Mouse (Mus musculus) naive thymus-derived CD4-positive, alpha-beta T cell, adult 5 months (primary cell): ENCODE data around the gene 1810010H24Rik. TPM values are rescaled to one million over a fixed set of nuclear protein-coding genes. Genes with fewer than 3 reads are reported as not detected.

Source experiments
- polyA plus RNA-seq: library from polyadenylated mRNA; unstranded; fragments of 100-300 nt; shearing (Covaris generic); gene quantifications from one replicate; pipeline ENCODE4 v1.2.1, GENCODE M21; 2017

The 1810010H24Rik gene
- 0.32 TPM for polyA plus RNA-seq

DNA sequence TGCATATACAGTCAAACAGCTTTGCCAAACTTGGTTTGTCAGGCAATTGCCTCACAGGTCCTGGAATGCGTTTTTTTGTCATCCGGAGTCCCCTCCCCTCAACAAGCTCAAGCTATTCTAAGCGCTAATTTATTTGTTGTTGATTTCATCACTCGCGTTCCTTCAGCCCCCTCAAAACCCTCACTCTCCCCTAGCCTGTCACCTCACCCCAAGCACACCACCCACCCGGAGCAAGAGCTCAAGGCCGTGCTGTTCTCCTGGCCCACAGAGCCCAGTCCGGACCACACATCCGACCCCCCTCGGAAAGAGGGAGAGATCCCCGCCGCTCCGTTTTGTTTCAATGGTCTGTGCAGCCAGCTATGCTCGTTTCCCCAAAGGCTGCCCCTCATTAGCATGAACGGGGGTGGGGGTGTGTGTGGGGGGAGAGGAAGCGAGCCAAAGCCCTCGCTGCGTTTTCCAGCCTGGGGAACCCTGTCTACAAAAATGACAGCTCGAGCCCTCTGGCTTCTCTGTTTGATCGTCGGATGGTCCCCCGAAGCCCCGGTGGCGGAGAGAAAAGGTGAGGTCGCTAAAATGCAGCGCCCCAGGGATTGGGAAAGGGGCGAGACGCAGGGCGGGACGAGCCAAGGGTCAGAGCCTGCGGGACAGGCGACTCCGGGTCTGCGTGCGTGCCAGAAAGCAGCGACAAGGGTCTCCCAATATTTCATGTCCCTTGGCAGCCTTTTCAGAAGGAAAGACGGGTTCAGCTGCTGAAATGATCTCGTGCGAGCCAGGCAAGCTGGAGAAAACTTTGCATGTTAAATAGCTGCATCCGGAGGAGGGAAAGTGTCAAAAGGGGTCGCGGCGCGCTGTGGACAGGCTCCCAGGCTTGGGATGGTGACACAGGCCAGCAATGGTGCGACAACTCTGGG, at the start of gene 1810010H24Rik:
TSS of gene 1810010H24Rik (plus strand) at position 271 of the 911 bp plus-strand sequence.

DNA sequence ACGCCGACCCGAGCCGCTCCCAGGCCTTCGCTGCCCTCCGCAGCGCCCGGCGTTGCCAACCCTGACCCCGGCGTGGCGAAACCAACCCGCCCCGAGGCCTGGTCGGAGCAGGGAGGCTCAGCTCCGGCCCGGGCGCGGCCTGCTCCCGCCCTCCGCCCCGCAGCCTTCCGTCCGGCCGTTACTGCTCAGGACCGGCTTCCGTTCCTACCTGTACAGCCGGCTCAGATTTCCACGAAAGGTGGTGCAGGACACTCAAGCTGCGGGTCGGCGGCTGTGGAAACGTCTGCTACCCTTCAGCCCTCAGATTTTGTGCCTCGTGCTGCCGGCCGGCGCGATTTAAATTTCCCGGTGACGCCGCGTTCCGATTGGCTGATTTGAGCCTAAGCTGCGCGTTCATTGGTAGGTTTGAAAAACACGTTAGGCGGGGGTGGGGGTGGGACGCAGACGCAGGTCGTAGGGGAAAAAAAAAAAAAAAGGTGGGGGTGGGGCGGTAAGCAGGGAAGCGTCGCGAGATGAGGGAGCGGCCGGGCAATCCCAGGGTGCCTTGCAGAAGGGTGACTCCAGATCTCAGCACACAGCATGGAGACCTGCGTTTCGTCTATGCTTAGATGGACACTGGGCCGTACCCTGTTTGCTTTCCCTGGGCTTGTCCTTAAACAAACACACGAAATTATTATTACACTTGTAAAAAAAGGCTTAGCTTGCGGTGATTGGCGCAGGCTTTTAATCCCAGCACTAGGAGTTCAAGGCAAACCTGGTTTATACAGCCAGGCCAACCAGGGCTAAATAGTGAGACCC, 26.1 kb upstream of the 1810010H24Rik start, which contains the start of gene Kpna2:
TSS of gene Kpna2 (minus strand) at position 391 of the 798 bp plus-strand sequence.

Other genes starting within 250 kb of the 1810010H24Rik start
- gene Polg2, start 246.1 kb upstream of the 1810010H24Rik start, polyA plus RNA-seq = 145 TPM
- gene Ddx5, start 236.5 kb upstream of the 1810010H24Rik start, polyA plus RNA-seq = 1,164 TPM
- gene Cep95, start 236.4 kb upstream of the 1810010H24Rik start, polyA plus RNA-seq = 38.8 TPM
- 38.6 TPM for gene Smurf2, start 105.0 kb upstream of the 1810010H24Rik start, polyA plus RNA-seq
- gene Kpna2, start 26.1 kb upstream of the 1810010H24Rik start, polyA plus RNA-seq = 49.6 TPM
- 24.9 TPM for gene Bptf, start 106.4 kb downstream of the 1810010H24Rik start, polyA plus RNA-seq
- gene Nol11, start 163.7 kb downstream of the 1810010H24Rik start, polyA plus RNA-seq = 51.3 TPM